Mouse (Mus musculus) mouse trophoblast stem cell (cell line): ENCODE measurements around the gene Ccdc134.

ENCODE experiments used
- in situ Hi-C, 2 experiments: fragments of 300-500 bp; cut with MseI, MboI; formaldehyde crosslinking; loops; 2 replicates in 1 of 2; 3 replicates in 1 of 2; pipeline ENCODE4 v1.15.1; 2025

Gene Ccdc134

GRCm38 (mm10) chr15:82148510-82148911, 20.8 kb downstream of the Ccdc134 start:
- in situ Hi-C loops: no loop called here

DNA sequence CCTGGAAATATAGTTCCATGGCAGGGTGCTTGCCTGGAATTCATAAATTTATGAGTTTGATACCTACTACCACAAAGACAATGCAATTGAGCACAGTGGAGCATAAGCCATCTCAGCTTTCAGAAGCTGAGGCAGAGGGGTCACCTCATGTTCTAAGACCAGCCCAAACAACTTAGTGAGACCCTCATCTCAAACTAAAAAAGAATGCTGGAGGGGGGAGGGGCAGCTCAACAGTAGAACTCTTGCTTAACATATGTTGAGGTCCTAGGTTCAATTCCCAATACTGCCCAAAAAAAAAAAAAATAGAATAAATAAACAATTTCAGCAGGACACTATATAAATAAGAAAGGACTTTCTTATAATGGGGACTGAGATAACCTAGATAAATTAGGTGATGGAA, 22.3 kb downstream of the Ccdc134 start:
- in situ Hi-C loops: no loop called here

- in situ Hi-C loops: no loop called here
Measured at GRCm38 (mm10) chr15:82151176-82151575, 23.5 kb downstream of the Ccdc134 start.

GRCm38 (mm10) chr15:82152022-82152421, 24.3 kb downstream of the Ccdc134 start:
- in situ Hi-C loops: no loop called here

GRCm38 (mm10) chr15:82152435-82152834, 24.7 kb downstream of the Ccdc134 start:
- in situ Hi-C loops: no loop called here

DNA sequence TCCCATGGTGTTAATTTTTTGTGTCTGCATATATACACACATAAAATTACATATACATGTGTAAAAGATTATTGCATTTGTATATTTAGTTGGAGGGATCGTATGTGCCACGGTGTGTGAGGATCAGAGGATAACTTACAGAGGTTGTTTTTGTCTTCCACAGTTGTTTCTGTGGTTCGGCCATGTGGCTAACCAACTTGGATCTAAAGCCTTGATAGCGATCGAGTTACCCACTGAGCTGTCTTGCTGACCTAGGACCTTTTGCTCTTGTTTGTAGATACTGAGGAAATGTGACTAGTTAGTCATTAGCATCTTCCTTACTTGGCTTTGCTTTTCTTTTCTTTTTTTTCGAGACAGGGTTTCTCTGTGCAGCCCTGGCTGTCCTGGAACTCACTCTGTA, 28.6 kb downstream of the Ccdc134 start:
- in situ Hi-C loops: no loop called here

GRCm38 (mm10) chr15:82156902-82157301, 29.2 kb downstream of the Ccdc134 start:
- in situ Hi-C loops: no loop called here

DNA sequence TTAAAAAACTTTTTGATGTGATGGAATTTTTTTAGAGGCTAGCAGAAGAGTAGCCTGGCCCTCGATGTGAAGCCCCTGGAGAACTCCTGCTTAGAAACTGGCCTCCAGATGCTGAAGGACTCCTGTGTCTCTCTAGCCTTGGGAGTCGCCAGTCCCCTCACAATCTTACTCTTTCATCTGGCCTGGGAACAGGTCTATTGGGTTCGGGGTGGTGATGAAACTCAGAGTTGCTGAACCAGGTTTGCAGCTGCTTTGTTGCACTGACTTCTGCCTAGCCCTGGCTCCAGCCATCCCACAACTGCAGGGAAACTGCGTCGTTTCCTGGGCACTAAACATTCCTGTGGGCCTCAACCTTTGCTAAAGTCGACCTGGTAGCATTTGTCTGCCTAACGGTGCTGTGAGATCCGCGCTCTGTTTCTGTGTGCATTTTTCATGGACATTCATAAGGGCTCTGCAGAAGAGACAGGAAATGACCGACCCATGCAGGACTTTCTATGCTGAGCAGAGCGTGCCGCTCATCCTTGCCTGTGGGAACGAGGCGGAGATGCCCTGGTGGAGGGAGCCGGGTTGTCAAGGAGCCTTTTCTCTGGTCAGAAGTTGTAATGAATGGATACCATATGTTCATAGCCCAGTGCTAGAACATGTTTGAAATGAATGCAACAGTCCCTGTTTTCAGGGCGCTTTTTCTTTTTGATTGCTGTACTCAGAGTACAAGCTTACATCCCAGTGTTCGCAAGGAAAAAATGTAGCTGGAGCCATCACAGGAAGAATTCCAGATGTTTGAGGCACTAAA, 30.7 kb downstream of the Ccdc134 start:
- in situ Hi-C loops: no loop called here

DNA sequence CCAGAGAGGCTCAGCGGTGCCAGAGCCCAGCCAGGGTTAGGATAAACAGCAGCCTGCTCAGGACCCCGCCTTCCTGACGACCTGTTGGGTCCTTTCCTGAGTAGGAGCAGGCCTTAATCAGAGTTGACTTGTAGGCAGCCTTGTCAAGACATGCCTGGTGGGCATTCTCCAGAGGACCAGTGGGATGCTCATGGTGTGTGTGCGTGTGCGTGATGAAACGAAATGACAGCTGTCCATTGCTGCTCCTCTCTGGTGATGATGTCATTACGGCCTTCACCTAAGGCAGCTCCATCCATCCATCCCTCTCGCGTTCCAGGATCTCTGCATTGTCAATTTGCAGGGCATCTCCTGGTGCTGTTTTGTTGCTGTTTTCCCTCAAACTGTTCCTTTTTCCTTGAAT, 31.7 kb downstream of the Ccdc134 start:
- in situ Hi-C loops: no loop called here

DNA sequence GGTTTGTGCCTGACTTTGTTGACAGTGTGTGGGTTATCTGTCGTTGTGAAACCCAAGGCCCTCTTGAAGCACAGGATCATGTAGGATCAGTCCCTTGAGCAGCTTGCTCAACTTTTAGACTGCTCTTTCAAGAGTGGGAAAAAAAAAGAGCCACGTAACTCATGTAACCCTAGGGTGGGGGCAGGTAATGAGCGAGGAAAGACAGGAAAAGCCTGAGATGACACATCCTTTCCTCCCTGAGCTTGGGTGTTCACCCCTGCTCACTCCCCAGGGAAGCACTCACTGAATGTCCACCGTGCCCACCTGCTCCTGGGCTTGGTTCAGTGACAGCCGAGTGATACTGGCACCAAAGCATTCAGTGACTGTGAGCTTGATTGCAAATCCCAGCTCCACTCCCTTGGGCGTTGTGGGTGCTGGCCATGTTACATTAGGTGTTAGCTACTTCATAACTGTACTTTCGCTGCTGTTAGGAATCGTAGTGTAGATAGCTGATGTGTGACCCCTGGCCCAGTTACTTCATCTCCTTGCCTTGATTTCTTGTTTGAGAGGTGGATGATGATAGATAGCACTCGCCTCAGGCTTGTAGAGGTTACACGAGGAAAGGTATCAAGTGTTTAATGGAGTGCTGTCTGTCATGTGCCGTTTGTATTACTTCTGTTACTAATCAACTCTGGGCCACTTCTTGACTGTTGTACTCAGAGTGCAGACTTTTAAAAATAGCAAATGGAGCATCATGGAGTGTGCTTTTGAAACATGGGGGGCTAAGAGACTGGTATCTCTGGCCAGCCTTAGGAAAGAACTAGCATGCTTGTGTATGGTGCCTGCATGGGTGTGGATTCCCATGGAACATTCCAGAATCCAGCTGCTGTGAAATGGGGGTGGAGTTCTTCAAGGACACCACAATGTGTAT, 33.3 kb downstream of the Ccdc134 start:
- in situ Hi-C loops: no loop called here

- in situ Hi-C loops: no loop called here
Measured at GRCm38 (mm10) chr15:82161965-82162600, 34.4 kb downstream of the Ccdc134 start.

DNA sequence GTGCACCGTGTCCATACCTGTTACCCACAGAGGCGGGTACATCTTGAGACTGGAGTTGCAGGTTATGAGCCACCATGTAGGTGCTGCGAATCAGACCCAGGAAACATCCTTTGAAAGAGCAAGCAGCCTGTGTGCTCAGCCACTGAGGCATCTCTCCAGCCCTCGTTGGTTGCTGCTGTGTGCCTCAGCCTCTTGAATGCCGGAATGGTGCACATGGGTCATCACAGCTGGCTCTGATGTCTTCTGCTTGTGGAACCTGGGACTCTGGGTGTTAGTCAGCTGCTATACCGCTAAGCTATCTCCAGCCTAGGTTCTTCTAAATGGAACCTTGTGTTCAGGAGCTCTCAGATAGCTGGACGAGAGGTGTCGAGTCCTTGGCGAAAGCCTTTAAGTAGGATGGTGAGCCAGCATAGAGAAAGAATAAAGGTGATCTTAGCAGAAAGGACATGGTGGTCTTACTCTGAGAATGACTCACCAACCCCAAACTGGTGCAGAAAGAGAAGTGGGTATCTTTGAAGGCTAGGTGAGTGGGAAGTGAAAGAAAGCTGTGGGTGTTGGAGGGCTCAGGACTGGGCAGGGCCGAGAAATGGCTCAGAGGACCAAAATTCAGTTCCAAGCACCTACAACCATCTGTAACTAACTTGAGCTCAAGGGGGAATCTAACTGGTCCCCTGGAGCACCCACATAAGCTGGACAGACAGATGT, 35.8 kb downstream of the Ccdc134 start:
- in situ Hi-C loops: no loop called here

DNA sequence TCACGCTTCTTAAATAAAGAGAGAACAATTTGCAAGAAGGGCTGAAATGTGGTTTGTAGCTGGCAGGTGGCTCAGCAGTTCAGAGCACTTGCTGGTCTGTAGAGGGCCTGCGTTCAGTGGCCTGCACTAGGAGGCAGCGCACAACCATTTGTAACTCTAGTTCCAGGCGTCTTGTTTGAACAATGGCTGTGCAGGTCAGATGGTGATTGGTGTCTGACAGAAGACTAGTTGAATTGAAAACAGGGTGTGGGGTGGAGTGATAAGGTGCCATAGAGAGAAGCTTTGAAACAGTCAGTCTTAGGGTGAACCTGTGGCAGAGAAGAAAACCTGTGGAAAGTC, 36.3 kb downstream of the Ccdc134 start:
- in situ Hi-C loops: no loop called here

GRCm38 (mm10) chr15:82164496-82164895, 36.8 kb downstream of the Ccdc134 start:
- in situ Hi-C loops: no loop called here

- in situ Hi-C loops: no loop called here
Measured at GRCm38 (mm10) chr15:82165332-82166239, 37.9 kb downstream of the Ccdc134 start.

DNA sequence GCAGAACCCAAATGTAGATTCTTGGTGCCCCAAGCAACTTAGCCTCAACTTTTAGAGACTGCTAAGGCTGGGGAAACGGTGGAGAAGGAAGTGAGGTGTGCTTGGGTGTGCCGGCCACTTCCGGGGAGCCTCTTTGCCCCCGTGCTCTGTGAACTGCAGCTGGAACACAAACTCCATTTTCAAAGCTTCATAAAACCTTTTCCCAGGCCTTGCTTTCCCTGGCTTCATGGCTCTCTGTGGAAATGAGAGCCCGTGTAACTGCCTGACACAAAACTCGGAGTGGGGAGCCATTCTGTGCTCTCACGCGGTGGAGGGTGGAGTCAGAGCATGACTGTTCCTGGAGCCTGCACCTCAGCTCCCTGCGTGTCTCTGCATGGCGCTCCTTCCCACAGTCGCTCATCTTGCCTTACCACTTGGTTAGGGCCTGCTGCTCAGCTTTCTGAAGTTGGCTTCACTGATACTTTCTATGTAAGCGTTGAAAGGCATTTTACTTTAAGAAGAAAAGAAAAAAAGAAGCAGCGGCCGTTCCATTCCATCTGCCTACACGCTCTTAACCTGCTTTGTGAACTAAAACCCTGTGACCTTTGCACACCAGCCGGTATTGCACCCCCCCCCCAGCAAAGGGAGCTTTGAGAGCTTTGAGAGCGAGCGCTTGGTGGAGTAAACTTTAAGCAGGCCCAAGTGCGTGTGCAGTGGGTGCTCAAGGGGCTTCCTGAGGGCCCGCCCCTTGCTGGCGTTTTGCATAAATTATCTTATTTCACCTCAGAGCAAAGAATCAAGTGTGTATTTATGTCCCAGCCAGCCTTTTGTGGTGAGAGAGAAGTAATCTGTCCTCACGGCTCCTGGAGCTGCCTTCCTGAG, 38.7 kb downstream of the Ccdc134 start:
- in situ Hi-C loops: no loop called here

- in situ Hi-C loops: no loop called here
Measured at GRCm38 (mm10) chr15:82167201-82168168, 39.8 kb downstream of the Ccdc134 start.

DNA sequence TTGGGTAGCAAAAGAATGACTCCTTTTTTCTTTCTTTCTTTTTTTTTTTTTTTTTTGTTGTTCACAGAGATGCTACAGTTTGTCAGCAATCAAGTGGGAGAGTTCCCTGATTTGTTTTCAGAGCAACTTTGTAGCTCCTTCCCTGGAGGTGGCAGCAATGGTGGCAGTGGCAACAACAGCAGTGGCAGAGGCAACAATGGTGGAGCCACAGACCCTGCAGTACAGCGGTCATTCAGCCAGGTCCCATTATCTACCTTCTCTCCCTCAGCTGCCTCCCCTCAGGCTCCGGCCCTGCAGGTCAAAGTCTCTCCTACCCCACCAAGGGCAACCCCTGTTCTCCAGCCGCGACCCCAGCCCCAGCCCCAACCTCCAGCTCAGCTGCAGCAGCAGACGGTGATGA, 41.9 kb downstream of the Ccdc134 start:
- in situ Hi-C loops: no loop called here
